Mouse (Mus musculus) limb, embryonic 14.5 days (tissue): ENCODE data around the gene Col5a1. TPM values are rescaled to one million over a fixed set of nuclear protein-coding genes. Genes with fewer than 3 reads are reported as not detected.

Experiments
- ATAC-seq: fragments of 200-750 bp; cut with Nextera tagmentation; 2 replicates; pipeline ENCODE4 v1.8.0; 2017; ENCODE audit warnings: low read depth, moderate number of reproducible peaks, moderate TSS enrichment; ENCODE audit not compliant: low FRiP score
- DNase-seq: peaks from one replicate; pipeline ENCODE4 v3.0.0-alpha.2; 2015; ENCODE audit warnings: low spot score
- H3K27ac ChIP-seq: fragments of 300-500 bp; sonication (generic); replicated peaks from 2 replicates; pipeline ENCODE4 v1.5.1; 2014; ENCODE audit warnings: low read depth, mild to moderate bottlenecking, low read length, moderate library complexity, mixed read lengths
- H3K27me3 ChIP-seq: fragments of 300-500 bp; sonication (generic); 2 replicates; pipeline ENCODE4 v1.6.1; 2014; ENCODE audit warnings: low read length, mixed read lengths; ENCODE audit not compliant: control insufficient read depth, insufficient read depth
- H3K36me3 ChIP-seq: fragments of 300-500 bp; sonication (generic); 2 replicates; pipeline ENCODE4 v1.6.1; 2014; ENCODE audit warnings: mild to moderate bottlenecking, low read length, moderate library complexity, mixed read lengths; ENCODE audit not compliant: control insufficient read depth, insufficient read depth
- H3K4me1 ChIP-seq: fragments of 300-500 bp; sonication (generic); 2 replicates; pipeline ENCODE4 v1.6.1; 2014; ENCODE audit warnings: antibody characterized with exemption, low read length, mixed read lengths; ENCODE audit not compliant: control insufficient read depth, insufficient read depth
- H3K4me2 ChIP-seq: fragments of 300-500 bp; sonication (generic); replicated peaks from 2 replicates; pipeline ENCODE4 v1.6.1; 2014; ENCODE audit warnings: low read depth, mild to moderate bottlenecking, low read length, moderate library complexity; ENCODE audit not compliant: severe bottlenecking
- H3K4me3 ChIP-seq: fragments of 300-500 bp; sonication (generic); replicated peaks from 2 replicates; pipeline ENCODE4 v1.5.1; 2014; ENCODE audit warnings: low read length
- H3K9ac ChIP-seq: fragments of 300-500 bp; sonication (generic); 2 replicates; pipeline ENCODE4 v1.6.1; 2014; ENCODE audit warnings: mild to moderate bottlenecking, low read depth, low read length, moderate library complexity; ENCODE audit not compliant: severe bottlenecking
- H3K9me3 ChIP-seq: fragments of 300-500 bp; sonication (generic); 2 replicates; pipeline ENCODE4 v1.6.1; 2016; ENCODE audit warnings: low read length; ENCODE audit not compliant: control insufficient read depth
- POLR2A ChIP-seq: fragments of 200-500 bp; IDR thresholded peaks from 2 replicates; pipeline ENCODE4 v1.8.0; 2012; ENCODE audit warnings: inconsistent platforms, mild to moderate bottlenecking, moderate library complexity, borderline replicate concordance; ENCODE audit not compliant: insufficient read depth, insufficient read length; ENCODE audit errors: extremely low read depth
- WGBS: fragments of 180-500 bp; shearing (Covaris S2); extraction: QIAGEN DNeasy Blood & Tissue Kit; methylation state at CpG from one replicate; pipeline ENCODE4 v1.1.7; 2014; 5-methylcytosine and 5-hydroxymethylcytosine counted together
- polyA plus RNA-seq, 2 experiments: library from polyadenylated mRNA; depleted of rRNA in 1 of 2; stranded (reverse) in 1 of 2; unstranded in 1 of 2; fragments of >200 nt; fragmentation: Nextera tagmentation in 1 of 2; extraction: Ambion mirVana in 1 of 2; gene quantifications; 2 replicates each; pipeline versions ENCODE4 v1.2.1 to v1.2.3; 2012 to 2014

The Col5a1 gene
- polyA plus RNA-seq, 2 experiments = 256 to 304 TPM

- DNase-seq (no peak), ATAC-seq (no peak)
- no peak overlapping the region for H3K4me2 ChIP-seq
- no peak overlapping the region for H3K9ac ChIP-seq
- H3K36me3 ChIP-seq = peaks cover 91% of the 10 kb centered on the region
- H3K4me1 ChIP-seq = no peaks in the 10 kb centered on the region
- WGBS = 85% methylated on average over 12 of the region's 13 CpGs
- no peak overlapping the region for H3K4me3 ChIP-seq
- no peak overlapping the region for H3K27ac ChIP-seq
- H3K27me3 ChIP-seq = no peaks in the 10 kb centered on the region
- no peak for TF ChIP-seq POLR2A
- H3K9me3 ChIP-seq = no peaks in the 10 kb centered on the region
Observed at GRCm38 (mm10) chr2:27990430-27991211, 104.4 kb downstream of the Col5a1 start.

- H3K9me3 ChIP-seq = no peaks in the 10 kb centered on the region
- H3K4me3 ChIP-seq = no peak overlapping the region
- peaks cover 93% of the 10 kb centered on the region for H3K36me3 ChIP-seq
- no peak overlapping the region for H3K4me2 ChIP-seq
- no peak overlapping the region for H3K27ac ChIP-seq
- ATAC-seq (no peak), DNase-seq (no peak)
- no peaks in the 10 kb centered on the region for H3K4me1 ChIP-seq
- H3K27me3 ChIP-seq = no peaks in the 10 kb centered on the region
- TF ChIP-seq POLR2A = no peak
- 72% methylated on average over 5 of the region's 5 CpGs for WGBS
- no peak overlapping the region for H3K9ac ChIP-seq
Observed at GRCm38 (mm10) chr2:27993416-27993815, 107.2 kb downstream of the Col5a1 start.

GRCm38 (mm10) chr2:27999996-28000583, 113.9 kb downstream of the Col5a1 start:
- no peaks in the 10 kb centered on the region for H3K9me3 ChIP-seq
- peaks cover 97% of the 10 kb centered on the region for H3K36me3 ChIP-seq
- H3K4me3 ChIP-seq = no peak overlapping the region
- 88% methylated on average over 9 of the region's 9 CpGs for WGBS
- H3K4me2 ChIP-seq = no peak overlapping the region
- H3K9ac ChIP-seq = no peak overlapping the region
- H3K4me1 ChIP-seq = no peaks in the 10 kb centered on the region
- no peaks in the 10 kb centered on the region for H3K27me3 ChIP-seq
- ATAC-seq (no peak), DNase-seq (no peak)
- H3K27ac ChIP-seq = no peak overlapping the region
- no peak for TF ChIP-seq POLR2A

GRCm38 (mm10) chr2:28000660-28001059, 114.4 kb downstream of the Col5a1 start:
- no peak for TF ChIP-seq POLR2A
- 76% methylated on average over 3 of the region's 3 CpGs for WGBS
- Histone ChIP-seq H3K4me2 (no peak overlapping the region), H3K9me3 (no peaks in the 10 kb centered on the region), H3K27ac (no peak overlapping the region), H3K4me1 (no peaks in the 10 kb centered on the region), H3K27me3 (no peaks in the 10 kb centered on the region), H3K9ac (no peak overlapping the region), H3K36me3 (peaks cover 100% of the 10 kb centered on the region), H3K4me3 (no peak overlapping the region)
- DNase-seq = no peak
- ATAC-seq = no peak

GRCm38 (mm10) chr2:28001206-28001605, 115.0 kb downstream of the Col5a1 start:
- Histone ChIP-seq H3K27ac (no peak overlapping the region), H3K27me3 (no peaks in the 10 kb centered on the region), H3K4me3 (no peak overlapping the region), H3K36me3 (peaks cover 100% of the 10 kb centered on the region), H3K4me1 (no peaks in the 10 kb centered on the region), H3K4me2 (no peak overlapping the region), H3K9me3 (no peaks in the 10 kb centered on the region), H3K9ac (no peak overlapping the region)
- ATAC-seq (no peak), DNase-seq (no peak)
- WGBS = 83% methylated on average over 11 of the region's 11 CpGs
- TF ChIP-seq POLR2A = no peak
